Mouse (Mus musculus) kidney, adult 8-10 months (tissue): ENCODE measurements around the gene Zcwpw1.
"Not testable (repeated sequence)": the region's sequence is repeated elsewhere in the genome, so short reads cannot be mapped to it uniquely, and the experiment has no call there.

ENCODE experiments used
- DNase-seq, 2 experiments: peaks; one replicate each; pipeline ENCODE4 v3.0.0; 2022

Zcwpw1 gene

DNA sequence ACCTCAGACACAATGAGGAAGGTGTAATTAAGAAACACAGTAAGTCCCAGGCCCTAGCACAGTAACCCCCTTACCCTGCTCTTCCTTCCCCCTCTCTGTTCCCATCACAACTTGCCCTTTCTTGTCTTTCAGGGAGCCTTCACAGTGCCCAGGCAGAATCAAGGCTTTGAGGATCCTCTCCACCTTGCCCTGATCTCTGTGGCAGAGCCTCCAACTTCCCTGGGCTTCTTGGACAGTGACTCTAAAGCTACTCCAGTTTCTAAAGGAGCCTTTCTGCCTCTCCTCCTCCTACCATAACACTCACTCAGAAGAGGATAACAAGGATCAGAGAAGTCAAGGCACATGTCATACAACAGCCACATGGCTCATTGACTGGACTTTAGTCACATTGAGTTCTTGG lies 49.0 kb downstream of the Zcwpw1 start:
- DNase-seq = no peak

DNA sequence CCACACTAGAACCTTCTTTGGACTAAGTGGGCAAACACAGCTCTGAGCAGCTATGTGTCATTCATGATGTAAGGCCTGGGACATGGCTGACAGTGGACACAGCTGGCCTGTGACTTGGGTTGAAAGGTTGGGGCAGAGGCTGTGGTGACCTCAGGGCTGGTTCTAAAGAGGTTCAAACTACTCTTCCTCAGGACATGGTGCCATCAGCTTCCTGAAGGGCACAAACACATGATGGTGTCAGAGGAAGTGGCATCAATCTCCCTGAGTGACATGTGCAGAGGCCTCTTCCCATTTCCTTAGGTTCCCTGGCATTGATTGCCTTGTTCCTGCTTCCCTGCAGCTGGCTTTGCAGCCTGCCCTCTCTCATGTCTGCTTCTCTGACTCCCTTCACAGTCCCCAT lies 49.5 kb downstream of the Zcwpw1 start:
- DNase-seq = not testable (repeated sequence)

DNA sequence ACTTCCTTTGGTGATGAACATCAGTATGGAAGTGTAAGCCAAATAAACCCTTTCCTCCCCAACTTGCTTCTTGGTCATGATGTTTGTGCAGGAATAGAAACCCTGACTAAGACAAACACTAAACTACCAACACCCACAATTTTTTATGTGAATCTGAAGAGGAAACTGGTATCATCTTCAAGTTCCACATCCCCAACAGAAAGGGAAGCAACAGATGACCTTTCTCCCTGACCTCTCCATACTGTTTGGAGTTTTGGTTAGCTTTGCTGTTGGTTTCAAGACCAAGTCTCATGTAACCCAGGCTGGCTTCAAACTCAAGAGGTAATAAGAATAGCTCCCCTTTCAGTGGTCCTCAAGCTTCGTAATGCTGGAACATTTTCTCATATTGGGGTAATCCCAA lies 62.7 kb downstream of the Zcwpw1 start:
- not testable (repeated sequence) for DNase-seq

DNA sequence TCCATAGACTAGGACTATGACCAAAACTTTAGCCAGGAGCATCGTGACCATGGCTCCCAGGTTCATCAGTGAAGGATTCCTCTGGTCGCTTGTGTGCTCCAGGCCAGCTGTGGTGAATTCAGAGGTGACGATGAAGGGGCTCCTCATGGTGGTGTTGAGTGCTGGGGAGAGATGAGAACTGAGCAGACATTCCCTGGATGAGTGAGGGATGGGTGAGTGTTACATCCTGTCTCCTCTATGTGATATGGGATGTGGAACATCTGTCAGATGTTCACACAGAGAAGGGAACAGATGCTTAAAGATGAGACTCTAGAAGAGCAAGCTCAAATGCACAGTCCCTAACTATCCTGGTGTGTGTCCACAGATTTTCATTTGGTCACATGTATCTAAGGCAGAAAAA lies 67.3 kb downstream of the Zcwpw1 start:
- not testable (repeated sequence) for DNase-seq

DNA sequence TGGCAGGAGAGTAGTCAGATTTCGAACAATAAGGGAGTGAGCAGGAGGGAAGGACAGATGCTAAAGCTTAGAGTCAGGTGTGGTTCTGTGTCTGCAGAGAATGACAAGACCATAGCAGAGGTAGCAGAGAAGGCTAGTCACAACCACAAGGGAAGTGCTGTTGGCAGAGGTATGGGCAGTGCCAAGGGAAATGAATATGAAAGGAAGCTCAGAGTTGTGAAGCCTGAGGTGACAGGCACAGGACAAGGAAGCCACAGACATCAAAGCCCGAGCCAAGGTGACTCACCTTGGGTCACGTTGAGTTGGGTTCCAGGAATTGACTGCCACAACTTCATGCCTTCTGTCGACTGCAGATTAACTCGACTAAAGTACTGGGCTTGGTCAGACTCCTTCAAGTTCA lies 69.3 kb downstream of the Zcwpw1 start:
- not testable (repeated sequence) for DNase-seq

DNA sequence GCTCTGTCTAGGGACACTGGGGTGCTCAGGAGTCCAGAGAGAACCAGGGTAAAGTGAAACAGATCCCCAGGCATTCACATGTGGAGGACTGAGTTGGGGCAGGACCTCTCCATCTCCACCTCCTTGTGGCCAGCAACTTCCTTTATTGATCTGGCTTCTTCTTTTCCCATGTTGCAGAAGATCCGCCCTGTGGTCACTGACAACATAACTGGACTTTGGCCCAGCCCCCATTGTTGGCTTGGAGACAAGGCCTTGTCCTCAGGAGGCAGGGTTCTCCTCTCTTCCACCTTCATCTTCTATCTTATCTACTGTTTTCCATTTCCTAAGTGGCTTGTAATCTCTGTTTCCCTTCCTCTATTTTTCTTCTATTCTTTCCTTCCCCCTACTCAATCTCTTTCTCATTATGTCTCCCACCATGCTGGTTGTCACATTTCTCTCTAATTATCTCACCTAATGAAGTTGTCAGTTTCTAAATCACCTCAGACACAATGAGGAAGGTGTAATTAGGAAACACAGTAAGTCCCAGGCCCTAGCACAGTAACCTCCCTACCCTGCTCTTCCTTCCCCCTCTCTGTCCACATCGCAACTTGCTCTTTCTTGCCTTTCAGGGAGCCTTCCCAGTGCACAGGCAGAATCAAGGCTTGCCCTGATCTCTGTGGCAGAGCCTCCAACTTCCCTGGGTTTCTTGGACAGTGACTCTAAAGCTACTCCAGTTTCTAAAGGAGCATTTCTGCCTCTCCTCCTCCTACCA lies 70.5 kb downstream of the Zcwpw1 start, which contains the start of gene Pilrb1:
Pilrb1 (minus strand) TSS at position 147 of the 751 bp plus-strand sequence.
- not testable (repeated sequence) for DNase-seq

DNA sequence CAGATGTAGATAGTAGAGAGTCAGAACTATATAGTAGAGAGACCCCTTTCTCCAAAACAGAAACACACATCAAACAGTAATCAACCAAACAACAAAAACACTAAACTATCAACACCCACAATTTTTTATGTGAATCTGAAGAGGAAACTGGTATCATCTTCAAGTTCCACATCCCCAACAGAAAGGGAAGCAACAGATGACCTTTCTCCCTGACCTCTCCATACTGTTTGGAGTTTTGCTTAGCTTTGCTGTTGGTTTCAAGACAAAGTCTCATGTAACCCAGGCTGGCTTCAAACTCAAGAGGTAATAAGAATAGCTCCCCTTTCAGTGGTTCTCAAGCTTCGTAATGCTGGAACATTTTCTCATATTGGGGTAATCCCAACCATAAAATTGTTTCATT lies 76.4 kb downstream of the Zcwpw1 start:
- DNase-seq = not testable (repeated sequence)

DNA sequence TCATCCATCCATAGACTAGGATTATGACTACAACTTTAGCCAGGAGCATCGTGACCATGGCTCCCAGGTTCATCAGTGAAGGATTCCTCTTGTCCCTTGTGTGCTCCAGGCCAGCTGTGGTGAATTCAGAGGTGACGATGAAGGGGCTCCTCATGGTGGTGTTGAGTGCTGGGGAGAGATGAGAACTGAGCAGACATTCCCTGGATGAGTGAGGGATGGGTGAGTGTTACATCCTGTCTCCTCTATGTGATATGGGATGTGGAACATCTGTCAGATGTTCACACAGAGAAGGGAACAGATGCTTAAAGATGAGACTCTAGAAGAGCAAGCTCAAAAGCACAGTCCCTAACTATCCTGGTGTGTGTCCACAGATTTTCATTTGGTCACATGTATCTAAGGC lies 81.0 kb downstream of the Zcwpw1 start:
- DNase-seq = not testable (repeated sequence)

DNA sequence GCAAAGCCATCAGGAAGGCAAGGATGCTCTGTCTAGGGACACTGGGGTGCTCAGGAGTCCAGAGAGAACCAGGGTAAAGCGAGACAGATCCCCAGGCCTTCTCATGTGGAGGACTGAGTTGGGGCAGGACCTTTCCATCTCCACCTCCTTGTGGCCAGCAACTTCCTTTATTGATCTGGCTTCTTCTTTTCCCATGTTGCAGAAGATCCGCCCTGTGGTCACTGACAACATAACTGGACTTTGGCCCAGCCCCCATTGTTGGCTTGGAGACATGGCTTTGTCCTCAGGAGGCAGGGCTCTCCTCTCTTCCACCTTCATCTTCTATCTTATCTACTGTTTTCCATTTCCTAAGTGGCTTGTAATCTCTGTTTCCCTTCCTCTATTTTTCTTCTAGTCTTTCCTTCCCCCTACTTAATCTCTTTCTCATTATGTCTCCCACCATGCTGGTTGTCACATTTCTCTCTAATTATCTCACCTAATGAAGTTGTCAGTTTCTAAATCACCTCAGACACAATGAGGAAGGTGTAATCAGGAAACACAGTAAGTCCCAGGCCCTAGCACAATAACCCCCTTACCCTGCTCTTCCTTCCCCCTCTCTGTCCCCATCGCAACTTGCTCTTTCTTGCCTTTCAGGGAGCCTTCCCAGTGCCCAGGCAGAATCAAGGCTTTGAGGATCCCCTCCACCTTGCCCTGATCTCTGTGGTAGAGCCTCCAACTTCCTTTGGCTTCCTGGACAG lies 84.2 kb downstream of the Zcwpw1 start, which contains the start of gene Pilrb2:
Pilrb2 (minus strand) TSS at position 172 of the 737 bp plus-strand sequence.
- not testable (repeated sequence) for DNase-seq
